Mouse (Mus musculus): Measurements from ENCODE around the gene Srgap3. TPM values are rescaled to one million over a fixed set of nuclear protein-coding genes. Genes with fewer than 3 reads are reported as not detected.

Gene Srgap3
- total RNA-seq, 2 experiments from 2014 or later, result 232 to 236 TPM

DNA sequence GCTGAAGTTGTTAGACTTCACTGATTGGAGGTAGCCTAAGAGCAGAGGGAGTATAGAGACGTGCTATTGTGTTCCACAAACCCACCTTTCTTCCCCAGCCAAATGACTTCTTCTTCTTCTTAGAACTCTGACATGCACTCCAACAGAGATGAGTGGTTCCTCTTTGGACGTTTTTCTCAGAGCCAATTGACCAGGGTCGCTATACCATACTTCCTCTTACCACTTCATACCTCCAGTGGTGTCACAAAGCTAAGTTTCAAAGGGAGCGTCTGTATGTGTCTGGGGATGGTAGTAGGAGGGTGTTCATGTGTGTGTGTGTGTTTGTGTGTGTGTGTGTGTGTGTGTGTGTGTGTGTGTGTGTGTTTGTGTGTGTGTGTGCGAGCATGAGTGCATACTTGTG lies 195.1 kb downstream of the Srgap3 start:
- intact Hi-C loops (cut with DNase I), result no loop called here
- H3K27ac ChIP-seq, result no peak overlapping the region
- TF ChIP-seq CTCF (IDR thresholded peaks at IDR 0.05), result no peak
- H3K4me3 ChIP-seq, result no peak overlapping the region
- DNase-seq (ENCODE audit: extremely low spot score in 1 of 2, low spot score in 2 of 2), result no peak

DNA sequence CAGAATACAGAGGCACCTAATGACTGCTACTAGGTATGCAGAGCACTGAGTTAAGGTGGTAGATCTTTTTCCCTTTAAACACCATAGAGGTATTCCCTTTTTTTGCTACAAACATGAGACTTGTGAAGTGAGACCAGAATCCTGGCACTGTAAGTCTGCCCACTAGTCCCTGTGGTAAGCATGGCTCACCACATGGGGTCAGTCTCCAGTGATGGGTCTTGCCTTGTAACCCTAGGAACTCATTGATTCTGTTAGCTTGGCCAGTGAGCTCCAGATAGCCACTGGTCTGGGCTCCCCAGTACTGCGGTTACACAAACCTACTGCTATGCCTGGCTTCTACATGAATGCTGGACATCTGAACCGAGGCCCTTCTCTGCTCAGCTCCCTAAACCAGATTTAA lies 204.8 kb downstream of the Srgap3 start:
- Histone ChIP-seq H3K4me3 (no peak overlapping the region), H3K27ac (peak overlapping the region; percentile 44)
- intact Hi-C loops (cut with DNase I), result no loop called here

DNA sequence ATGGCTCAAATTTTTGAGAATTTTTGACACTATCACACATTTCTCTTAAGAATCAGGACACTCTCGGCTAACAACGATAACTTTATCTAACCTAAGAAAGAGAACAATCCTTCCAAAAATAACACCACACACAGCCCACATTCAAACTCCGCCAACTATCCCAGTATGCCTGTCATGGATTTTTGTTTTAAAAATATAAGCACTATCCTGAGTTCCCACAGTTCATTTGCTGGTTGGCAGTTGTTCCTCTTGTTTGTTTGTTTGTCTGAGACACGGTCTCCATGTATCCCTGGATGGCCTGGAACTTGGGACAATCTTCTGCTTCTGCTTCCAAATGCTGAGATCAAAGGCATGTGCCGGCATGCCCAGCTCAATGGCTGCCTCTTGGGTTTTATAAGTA lies 205.3 kb downstream of the Srgap3 start:
- no peak for DNase-seq (ENCODE audit: extremely low spot score in 1 of 2, low spot score in 2 of 2)
- intact Hi-C loops (cut with DNase I), result no loop called here
- H3K4me3 ChIP-seq, result no peak overlapping the region

More for the DNA sequence above, 204.8 kb downstream of the Srgap3 start:
- no peak for DNase-seq (ENCODE audit: extremely low spot score in 1 of 2, low spot score in 2 of 2)
- TF ChIP-seq CTCF (IDR thresholded peaks at IDR 0.05), result peak; percentile 37

DNA sequence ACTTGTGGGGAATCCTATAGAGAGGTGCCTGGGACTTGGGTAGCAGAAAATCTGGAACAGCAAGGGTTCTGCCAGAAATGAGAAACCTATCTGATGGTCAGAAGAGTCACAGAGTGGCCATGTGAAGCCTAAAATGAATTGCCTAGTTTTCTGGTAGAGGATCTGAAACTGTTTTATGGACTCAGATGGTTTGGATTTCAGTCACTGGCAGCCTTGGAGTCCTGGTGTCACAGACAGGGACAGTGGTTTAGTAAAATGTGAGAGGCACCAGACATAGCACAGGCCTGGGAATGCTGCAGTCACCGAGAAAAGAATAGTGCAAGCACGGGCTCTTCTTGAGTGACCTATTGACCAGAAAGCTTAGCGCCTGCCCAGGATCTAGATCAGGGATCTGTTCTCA lies 207.4 kb downstream of the Srgap3 start:
- TF ChIP-seq CTCF (IDR thresholded peaks at IDR 0.05), result no peak

More for the DNA sequence above, 205.3 kb downstream of the Srgap3 start:
- H3K27ac ChIP-seq, result peak overlapping the region; percentile 44; the same call in 1 of the 2 replicates
- no peak for TF ChIP-seq CTCF (IDR thresholded peaks at IDR 0.05)

DNA sequence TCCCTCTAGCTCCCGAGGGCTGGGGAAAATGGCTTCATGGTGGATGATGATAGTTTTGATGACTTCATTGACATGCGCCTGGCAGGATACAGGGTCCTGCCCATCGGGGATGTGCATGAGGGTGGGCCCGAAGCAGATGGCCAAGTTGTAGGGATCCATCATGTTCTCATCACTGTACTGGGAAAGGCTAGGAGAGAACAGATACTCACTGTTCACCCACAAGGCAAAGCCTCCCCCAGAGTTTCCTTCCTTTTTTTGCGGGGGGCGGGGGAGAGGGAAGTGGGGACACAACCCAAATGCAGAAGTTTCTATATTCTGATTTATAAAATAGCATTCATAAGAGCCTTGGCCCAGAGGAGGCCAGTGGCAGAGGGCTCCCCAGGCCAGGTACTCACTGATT lies 208.1 kb downstream of the Srgap3 start:
- no peak for DNase-seq (ENCODE audit: extremely low spot score in 1 of 2, low spot score in 2 of 2)
- Histone ChIP-seq H3K4me3 (no peak overlapping the region), H3K27ac (no peak overlapping the region)
- TF ChIP-seq CTCF (IDR thresholded peaks at IDR 0.05), result no peak
- intact Hi-C loops (cut with DNase I), result no loop called here

More for the DNA sequence above, 207.4 kb downstream of the Srgap3 start:
- DNase-seq (ENCODE audit: extremely low spot score in 1 of 2, low spot score in 2 of 2), result no peak
- intact Hi-C loops (cut with DNase I), result no loop called here
- H3K27ac ChIP-seq, result 0 out of 2 replicates have a peak overlapping the region, but pooled peaks have one; percentile 13
- no peak overlapping the region for H3K4me3 ChIP-seq

DNA sequence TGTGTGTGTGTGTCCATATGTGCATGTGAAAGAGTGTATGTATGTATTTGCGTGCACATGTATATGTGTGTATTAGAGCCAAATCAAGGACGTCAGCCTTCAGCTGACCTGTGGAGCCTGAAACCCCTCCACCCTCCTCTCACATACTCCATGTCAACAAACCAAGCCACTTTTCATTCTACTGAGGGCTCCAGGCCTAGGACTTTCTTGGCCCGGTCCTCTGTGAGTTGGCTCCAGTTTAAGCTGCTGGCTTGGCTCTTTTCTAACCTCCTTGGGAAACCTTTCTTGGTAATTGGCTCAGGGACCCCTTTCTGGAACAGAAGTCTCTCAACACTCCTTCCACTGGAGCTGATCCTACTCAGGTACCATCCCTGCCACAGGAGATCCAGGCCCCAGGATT lies 210.6 kb downstream of the Srgap3 start:
- no peak for TF ChIP-seq CTCF (IDR thresholded peaks at IDR 0.05)
- intact Hi-C loops (cut with DNase I), result no loop called here
- no peak overlapping the region for H3K27ac ChIP-seq
- peak in 1 of 2 experiments; percentile 31 for DNase-seq (ENCODE audit: extremely low spot score in 1 of 2, low spot score in 2 of 2)
- no peak overlapping the region for H3K4me3 ChIP-seq

DNA sequence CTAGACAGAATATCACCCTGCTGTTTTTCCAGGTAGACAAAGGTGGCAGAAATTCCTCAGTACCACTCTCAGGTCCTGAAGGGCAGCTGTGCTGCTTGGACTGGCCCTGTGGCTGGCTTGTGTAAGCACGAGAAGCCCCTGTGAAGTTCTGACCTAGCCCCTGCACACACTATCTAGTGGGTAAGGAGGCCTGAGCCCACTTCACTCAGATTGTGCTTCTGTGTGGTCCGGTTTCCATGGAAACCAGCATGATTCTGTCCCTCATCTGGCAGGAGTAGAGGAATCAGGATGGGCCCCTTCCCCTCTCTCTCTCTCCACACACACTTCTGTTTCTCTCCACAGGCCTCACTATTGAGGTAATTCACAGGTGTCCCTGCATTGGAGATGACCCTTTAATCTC lies 212.0 kb downstream of the Srgap3 start:
- intact Hi-C loops (cut with DNase I), result no loop called here
- no peak overlapping the region for H3K4me3 ChIP-seq
- TF ChIP-seq CTCF (IDR thresholded peaks at IDR 0.05), result no peak
- 0 out of 2 replicates have a peak overlapping the region, but pooled peaks have one; percentile 10 for H3K27ac ChIP-seq
- DNase-seq (ENCODE audit: extremely low spot score in 1 of 2, low spot score in 2 of 2), result no peak

DNA sequence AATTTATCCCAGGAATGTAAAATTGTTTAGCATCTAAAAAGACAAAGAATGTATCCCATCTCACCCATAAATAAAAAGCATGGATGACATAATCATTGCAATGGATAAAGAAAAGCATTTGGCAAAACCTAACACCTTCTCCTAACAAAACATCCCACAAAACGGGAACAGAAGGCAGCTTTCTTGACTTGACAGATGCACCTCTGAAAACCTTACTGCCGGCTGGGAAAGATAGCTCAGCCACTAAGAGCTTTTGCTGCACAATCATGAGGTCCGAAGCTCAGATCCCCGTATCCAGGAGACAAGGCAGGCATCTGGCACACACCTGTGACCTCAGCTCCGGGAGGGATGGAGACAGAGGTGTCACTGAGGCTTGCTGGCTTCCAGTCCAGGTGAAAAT lies 213.1 kb downstream of the Srgap3 start:
- Histone ChIP-seq H3K4me3 (no peak overlapping the region), H3K27ac (peak overlapping the region; percentile 53; the same call in 1 of the 2 replicates)
- DNase-seq (ENCODE audit: extremely low spot score in 1 of 2, low spot score in 2 of 2), result no peak
- intact Hi-C loops (cut with DNase I), result no loop called here
- TF ChIP-seq CTCF (IDR thresholded peaks at IDR 0.05), result no peak

DNA sequence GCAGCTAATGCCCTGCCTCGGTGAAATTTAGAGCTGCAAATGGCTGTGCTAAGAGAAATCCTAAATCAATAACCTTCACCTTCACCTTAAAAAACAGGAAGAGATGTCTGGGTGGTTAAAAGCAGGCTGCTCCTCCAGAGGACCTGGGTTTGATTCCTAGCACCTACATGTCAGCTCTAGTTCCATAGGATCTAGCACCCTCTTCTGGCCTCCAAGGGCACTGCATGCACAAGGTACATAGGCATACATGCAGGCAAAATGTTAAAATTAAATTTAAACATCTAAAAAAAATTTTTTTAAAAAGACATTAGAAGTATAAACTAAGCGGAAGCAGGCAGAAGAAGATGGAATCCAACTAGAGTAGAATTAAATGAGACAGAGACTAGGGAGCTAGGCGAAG lies 214.6 kb downstream of the Srgap3 start:
- no peak for DNase-seq (ENCODE audit: extremely low spot score in 1 of 2, low spot score in 2 of 2)
- TF ChIP-seq CTCF (IDR thresholded peaks at IDR 0.05), result peak; percentile 33
- intact Hi-C loops (cut with DNase I), result no loop called here

DNA sequence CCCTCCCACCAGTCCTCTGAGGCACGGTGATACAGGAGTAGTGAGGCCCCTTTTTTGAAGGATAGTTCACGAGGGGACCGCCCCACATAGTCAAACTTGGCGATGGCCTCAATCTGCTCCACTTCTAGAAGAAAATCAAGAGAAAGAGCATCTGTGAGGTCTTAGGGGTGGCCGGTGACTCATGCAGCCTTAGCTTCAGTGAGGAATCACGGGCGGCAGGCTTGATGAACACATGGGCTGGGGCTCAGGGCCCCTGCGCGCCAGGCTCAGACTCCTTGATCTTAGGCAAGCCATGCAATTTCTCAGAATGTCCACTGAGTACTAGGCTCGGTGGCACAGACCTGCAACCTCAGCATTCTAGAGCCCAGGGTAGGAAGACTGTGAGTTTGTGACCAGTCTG lies 215.7 kb downstream of the Srgap3 start:
- intact Hi-C loops (cut with DNase I), result no loop called here
- Histone ChIP-seq H3K4me3 (no peak overlapping the region), H3K27ac (no peak overlapping the region)
- DNase-seq (ENCODE audit: extremely low spot score in 1 of 2, low spot score in 2 of 2), result no peak
- TF ChIP-seq CTCF (IDR thresholded peaks at IDR 0.05), result no peak

More for the DNA sequence above, 214.6 kb downstream of the Srgap3 start:
- Histone ChIP-seq H3K4me3 (no peak overlapping the region), H3K27ac (no peak overlapping the region)

DNA sequence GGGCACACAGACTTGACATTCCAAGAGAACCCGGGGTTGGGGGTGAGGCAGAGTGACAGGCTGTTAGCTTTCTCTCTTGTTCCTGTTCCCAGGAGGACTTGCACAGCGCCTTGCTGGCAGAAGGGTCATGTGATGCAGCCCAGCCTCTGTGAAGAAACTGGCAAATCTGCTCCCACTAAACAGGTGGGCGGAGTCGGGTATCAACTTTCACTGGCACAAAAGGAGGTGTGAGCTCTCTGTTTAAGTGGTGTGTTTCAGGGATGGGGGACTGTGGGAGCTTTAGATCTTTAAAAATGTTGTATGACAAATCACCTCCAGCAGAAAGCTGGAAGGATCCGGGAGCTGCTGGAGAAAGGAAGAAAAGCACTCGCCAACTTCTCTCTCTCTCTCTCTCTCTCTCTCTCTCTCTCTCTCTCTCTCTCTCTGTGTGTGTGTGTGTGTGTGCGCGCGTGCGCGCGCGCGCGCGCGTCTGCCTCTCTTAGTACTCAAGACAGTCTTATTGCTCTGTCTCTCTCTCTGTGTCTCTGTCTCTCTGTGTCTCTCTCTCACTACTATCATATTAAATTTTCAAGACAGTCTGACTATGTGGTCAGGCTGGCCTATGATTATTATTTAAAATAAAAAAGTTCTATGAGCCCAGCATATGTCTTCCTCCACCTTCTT lies 218.2 kb downstream of the Srgap3 start:
- no peak overlapping the region for H3K4me3 ChIP-seq
- peak overlapping the region; percentile 63 for H3K27ac ChIP-seq
- DNase-seq (ENCODE audit: extremely low spot score in 1 of 2, low spot score in 2 of 2), result peak; percentile 71 to 80
- intact Hi-C loops (cut with DNase I), result loop anchor here (5.0 kb wide), 4 partner anchors 93 to 218 kb away; partner anchors contain the start of gene Srgap3
- no peak for TF ChIP-seq CTCF (IDR thresholded peaks at IDR 0.05)

DNA sequence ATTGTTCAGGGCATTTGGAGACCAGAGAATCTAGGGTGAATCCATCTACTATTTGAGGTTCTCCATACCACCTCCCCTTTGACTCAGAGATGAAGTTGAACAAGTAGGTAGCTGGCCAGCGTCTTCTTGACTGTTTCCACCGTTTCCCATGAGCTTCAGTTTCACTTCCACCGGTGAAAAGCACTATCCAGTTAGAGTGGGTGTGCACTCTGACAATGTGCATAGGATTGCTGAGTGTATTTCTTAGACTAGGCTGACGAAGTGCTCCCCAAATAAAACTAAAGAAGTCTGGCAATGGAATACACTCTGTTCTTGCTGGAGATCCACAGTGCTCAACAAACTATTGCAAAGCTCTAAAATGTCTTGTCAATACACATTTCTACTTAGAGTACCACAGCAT lies 221.6 kb downstream of the Srgap3 start:
- intact Hi-C loops (cut with DNase I), result loop anchor here (5.0 kb wide), 4 partner anchors 97 to 222 kb away; partner anchors contain the start of gene Srgap3
- Histone ChIP-seq H3K4me3 (no peak overlapping the region), H3K27ac (no peak overlapping the region; the same call in 1 of the 2 replicates)
- DNase-seq (ENCODE audit: extremely low spot score in 1 of 2, low spot score in 2 of 2), result no peak
- no peak for TF ChIP-seq CTCF (IDR thresholded peaks at IDR 0.05)

Measured in left cerebral cortex, adult 2 months (tissue).